Mouse (Mus musculus) midbrain, embryonic 15.5 days (tissue): ENCODE measurements around the gene Tgfbr1. TPM values are rescaled to one million over a fixed set of nuclear protein-coding genes. Genes with fewer than 3 reads are reported as not detected.
"Not testable (repeated sequence)": the region's sequence is repeated elsewhere in the genome, so short reads cannot be mapped to it uniquely, and the experiment has no call there.

Experiments
- ATAC-seq: fragments of 200-750 bp; cut with Nextera tagmentation; replicated peaks from 2 replicates; pipeline ENCODE4 v1.8.0; 2017; ENCODE audit warnings: moderate TSS enrichment
- H3K27ac ChIP-seq: fragments of 300-500 bp; sonication (generic); 2 replicates; pipeline ENCODE4 v1.5.1; 2015; ENCODE audit warnings: mild to moderate bottlenecking, inconsistent platforms
- H3K27me3 ChIP-seq: fragments of 300-500 bp; sonication (generic); replicated peaks from 2 replicates; pipeline ENCODE4 v1.6.1; 2015; ENCODE audit warnings: inconsistent platforms
- H3K36me3 ChIP-seq: fragments of 300-500 bp; sonication (generic); replicated peaks from 2 replicates; pipeline ENCODE4 v1.6.1; 2015; ENCODE audit warnings: inconsistent platforms
- H3K4me1 ChIP-seq: fragments of 300-500 bp; sonication (generic); 2 replicates; pipeline ENCODE4 v1.6.1; 2015; ENCODE audit warnings: inconsistent platforms
- H3K4me2 ChIP-seq: fragments of 300-500 bp; sonication (generic); 2 replicates; pipeline ENCODE4 v1.6.1; 2015; ENCODE audit warnings: inconsistent platforms, mild to moderate bottlenecking, moderate library complexity
- H3K4me3 ChIP-seq: fragments of 300-500 bp; sonication (generic); 2 replicates; pipeline ENCODE4 v1.5.1; 2015; ENCODE audit warnings: mild to moderate bottlenecking, inconsistent platforms
- H3K9ac ChIP-seq: fragments of 300-500 bp; sonication (generic); 2 replicates; pipeline ENCODE4 v1.6.1; 2015; ENCODE audit warnings: mild to moderate bottlenecking, inconsistent platforms
- H3K9me3 ChIP-seq: fragments of 300-500 bp; sonication (generic); 2 replicates; pipeline ENCODE4 v1.6.1; 2016; ENCODE audit warnings: inconsistent platforms
- whole genome bisulfite sequencing: fragments of 180-500 bp; shearing (Covaris S2); methylation state at CpG from one replicate; pipeline ENCODE4 v1.1.7; 2015; ENCODE audit warnings: mixed read lengths; 5-methylcytosine and 5-hydroxymethylcytosine counted together
- polyA plus RNA-seq: library from polyadenylated mRNA; unstranded; fragments of >200 nt; fragmentation: Nextera tagmentation; extraction: Ambion mirVana; gene quantifications from 2 replicates; pipeline ENCODE4 v1.2.1, GENCODE M21; 2015

Gene Tgfbr1
- polyA plus RNA-seq, 1 experiment from 2014 or later: 37.5 TPM

GRCm38 (mm10) chr4:47353416-47354111, 542 bp downstream of the Tgfbr1 start:
- H3K9ac ChIP-seq: peak overlapping the region; percentile 82
- H3K4me1 ChIP-seq: peaks cover 23% of the 10 kb centered on the region
- peak overlapping the region; percentile 86 for H3K4me3 ChIP-seq
- H3K27me3 ChIP-seq: no peaks in the 10 kb centered on the region
- H3K27ac ChIP-seq: peak overlapping the region; percentile 84
- H3K4me2 ChIP-seq: peak overlapping the region; percentile 96
- WGBS: under 1% methylated on average over 53 of the region's 73 CpGs
- H3K9me3 ChIP-seq: no peaks in the 10 kb centered on the region
- no peaks in the 10 kb centered on the region for H3K36me3 ChIP-seq
- ATAC-seq: peak; percentile 78

GRCm38 (mm10) chr4:47354304-47354703, 1.3 kb downstream of the Tgfbr1 start:
- Histone ChIP-seq H3K9me3 (no peaks in the 10 kb centered on the region), H3K27ac (no peak overlapping the region), H3K4me2 (peak overlapping the region; percentile 96), H3K36me3 (no peaks in the 10 kb centered on the region), H3K4me1 (peaks cover 23% of the 10 kb centered on the region), H3K27me3 (no peaks in the 10 kb centered on the region), H3K9ac (peak overlapping the region; percentile 82), H3K4me3 (peak overlapping the region; percentile 86)
- ATAC-seq: no peak
- 25% methylated on average over 3 of the region's 3 CpGs for WGBS

- peaks cover 5% of the 10 kb centered on the region; the same call in 1 of the 2 replicates for H3K4me1 ChIP-seq
- H3K9ac ChIP-seq: no peak overlapping the region
- H3K9me3 ChIP-seq: no peaks in the 10 kb centered on the region
- no peak for ATAC-seq
- no peak overlapping the region for H3K4me3 ChIP-seq
- no peaks in the 10 kb centered on the region for H3K27me3 ChIP-seq
- H3K27ac ChIP-seq: no peak overlapping the region
- H3K36me3 ChIP-seq: no peaks in the 10 kb centered on the region
- H3K4me2 ChIP-seq: no peak overlapping the region
- whole genome bisulfite sequencing: 81% methylated on average over 2 of the region's 2 CpGs
These were observed 9.6 kb downstream of the Tgfbr1 start for GRCm38 (mm10) chr4:47362662-47363061.

- ATAC-seq: no peak
- no peak overlapping the region for H3K4me3 ChIP-seq
- peaks cover 5% of the 10 kb centered on the region; the same call in 1 of the 2 replicates for H3K4me1 ChIP-seq
- H3K27me3 ChIP-seq: no peaks in the 10 kb centered on the region
- no peaks in the 10 kb centered on the region for H3K36me3 ChIP-seq
- H3K4me2 ChIP-seq: no peak overlapping the region
- H3K9me3 ChIP-seq: no peaks in the 10 kb centered on the region
- no peak overlapping the region for H3K9ac ChIP-seq
- 46% methylated on average over 3 of the region's 3 CpGs for WGBS
- no peak overlapping the region for H3K27ac ChIP-seq
These were observed 10.1 kb downstream of the Tgfbr1 start for GRCm38 (mm10) chr4:47363134-47363533.

GRCm38 (mm10) chr4:47368717-47369116, 15.7 kb downstream of the Tgfbr1 start:
- Histone ChIP-seq H3K9me3 (no peaks in the 10 kb centered on the region), H3K4me3 (no peak overlapping the region), H3K27ac (no peak overlapping the region), H3K36me3 (no peaks in the 10 kb centered on the region), H3K27me3 (no peaks in the 10 kb centered on the region), H3K4me2 (no peak overlapping the region), H3K9ac (no peak overlapping the region), H3K4me1 (no peaks in the 10 kb centered on the region)
- ATAC-seq: no peak
- WGBS: 90% methylated on average over 2 of the region's 2 CpGs

- Histone ChIP-seq H3K27me3 (no peaks in the 10 kb centered on the region), H3K9ac (no peak overlapping the region), H3K27ac (no peak overlapping the region), H3K4me3 (no peak overlapping the region), H3K4me2 (no peak overlapping the region), H3K9me3 (no peaks in the 10 kb centered on the region), H3K36me3 (no peaks in the 10 kb centered on the region), H3K4me1 (no peaks in the 10 kb centered on the region; the same call in 1 of the 2 replicates)
- WGBS: 88% methylated on average over 1 of the region's 1 CpGs
- ATAC-seq: no peak
These were observed 25.7 kb downstream of the Tgfbr1 start for GRCm38 (mm10) chr4:47378716-47379115.

- WGBS: 83% methylated on average over 1 of the region's 1 CpGs
- no peaks in the 10 kb centered on the region for H3K4me1 ChIP-seq
These were observed 29.4 kb downstream of the Tgfbr1 start for GRCm38 (mm10) chr4:47382426-47382825.

GRCm38 (mm10) chr4:47391926-47392325, 38.9 kb downstream of the Tgfbr1 start:
- not testable (repeated sequence) for H3K27ac ChIP-seq, H3K36me3 ChIP-seq, H3K9ac ChIP-seq, H3K27me3 ChIP-seq, ATAC-seq, H3K4me3 ChIP-seq, H3K4me1 ChIP-seq, H3K4me2 ChIP-seq, H3K9me3 ChIP-seq
- WGBS: 90% methylated on average over 2 of the region's 2 CpGs

More at GRCm38 (mm10) chr4:47382426-47382825, 29.4 kb downstream of the Tgfbr1 start:
- Histone ChIP-seq H3K9me3 (no peaks in the 10 kb centered on the region), H3K4me3 (no peak overlapping the region), H3K36me3 (peaks cover 7% of the 10 kb centered on the region), H3K9ac (no peak overlapping the region), H3K27me3 (no peaks in the 10 kb centered on the region), H3K4me2 (no peak overlapping the region), H3K27ac (no peak overlapping the region)
- ATAC-seq: no peak

GRCm38 (mm10) chr4:47396251-47396650, 43.2 kb downstream of the Tgfbr1 start:
- no peak overlapping the region for H3K27ac ChIP-seq
- H3K4me1 ChIP-seq: no peaks in the 10 kb centered on the region
- no peaks in the 10 kb centered on the region for H3K27me3 ChIP-seq
- no peak overlapping the region for H3K4me2 ChIP-seq
- H3K36me3 ChIP-seq: no peaks in the 10 kb centered on the region
- ATAC-seq: no peak
- WGBS: 95% methylated on average over 7 of the region's 7 CpGs
- no peaks in the 10 kb centered on the region for H3K9me3 ChIP-seq
- no peak overlapping the region for H3K4me3 ChIP-seq
- H3K9ac ChIP-seq: no peak overlapping the region

GRCm38 (mm10) chr4:47397951-47398687, 45.1 kb downstream of the Tgfbr1 start:
- Histone ChIP-seq H3K4me1 (no peaks in the 10 kb centered on the region), H3K36me3 (0 out of 2 replicates have a peak, but pooled peaks cover 5% of the 10 kb centered on the region), H3K4me3 (no peak overlapping the region), H3K4me2 (no peak overlapping the region), H3K27ac (no peak overlapping the region), H3K9me3 (no peaks in the 10 kb centered on the region), H3K9ac (no peak overlapping the region), H3K27me3 (no peaks in the 10 kb centered on the region)
- 91% methylated on average over 6 of the region's 6 CpGs for WGBS
- ATAC-seq: no peak

GRCm38 (mm10) chr4:47399824-47400223, 46.8 kb downstream of the Tgfbr1 start:
- H3K4me3 ChIP-seq: no peak overlapping the region
- H3K9ac ChIP-seq: no peak overlapping the region
- H3K27me3 ChIP-seq: no peaks in the 10 kb centered on the region
- no peaks in the 10 kb centered on the region for H3K9me3 ChIP-seq
- H3K4me1 ChIP-seq: no peaks in the 10 kb centered on the region
- no peak overlapping the region for H3K4me2 ChIP-seq
- 0 out of 2 replicates have a peak, but pooled peaks cover 5% of the 10 kb centered on the region for H3K36me3 ChIP-seq
- no peak overlapping the region for H3K27ac ChIP-seq
- no peak for ATAC-seq

GRCm38 (mm10) chr4:47400314-47400713, 47.3 kb downstream of the Tgfbr1 start:
- Histone ChIP-seq H3K9me3 (no peaks in the 10 kb centered on the region), H3K4me1 (no peaks in the 10 kb centered on the region), H3K27me3 (no peaks in the 10 kb centered on the region), H3K36me3 (0 out of 2 replicates have a peak, but pooled peaks cover 5% of the 10 kb centered on the region), H3K27ac (no peak overlapping the region), H3K4me2 (no peak overlapping the region), H3K9ac (no peak overlapping the region), H3K4me3 (no peak overlapping the region)
- ATAC-seq: no peak
- 91% methylated on average over 4 of the region's 4 CpGs for WGBS
